Mouse (Mus musculus): ENCODE data around the gene Snx5.

The Snx5 gene

DNA sequence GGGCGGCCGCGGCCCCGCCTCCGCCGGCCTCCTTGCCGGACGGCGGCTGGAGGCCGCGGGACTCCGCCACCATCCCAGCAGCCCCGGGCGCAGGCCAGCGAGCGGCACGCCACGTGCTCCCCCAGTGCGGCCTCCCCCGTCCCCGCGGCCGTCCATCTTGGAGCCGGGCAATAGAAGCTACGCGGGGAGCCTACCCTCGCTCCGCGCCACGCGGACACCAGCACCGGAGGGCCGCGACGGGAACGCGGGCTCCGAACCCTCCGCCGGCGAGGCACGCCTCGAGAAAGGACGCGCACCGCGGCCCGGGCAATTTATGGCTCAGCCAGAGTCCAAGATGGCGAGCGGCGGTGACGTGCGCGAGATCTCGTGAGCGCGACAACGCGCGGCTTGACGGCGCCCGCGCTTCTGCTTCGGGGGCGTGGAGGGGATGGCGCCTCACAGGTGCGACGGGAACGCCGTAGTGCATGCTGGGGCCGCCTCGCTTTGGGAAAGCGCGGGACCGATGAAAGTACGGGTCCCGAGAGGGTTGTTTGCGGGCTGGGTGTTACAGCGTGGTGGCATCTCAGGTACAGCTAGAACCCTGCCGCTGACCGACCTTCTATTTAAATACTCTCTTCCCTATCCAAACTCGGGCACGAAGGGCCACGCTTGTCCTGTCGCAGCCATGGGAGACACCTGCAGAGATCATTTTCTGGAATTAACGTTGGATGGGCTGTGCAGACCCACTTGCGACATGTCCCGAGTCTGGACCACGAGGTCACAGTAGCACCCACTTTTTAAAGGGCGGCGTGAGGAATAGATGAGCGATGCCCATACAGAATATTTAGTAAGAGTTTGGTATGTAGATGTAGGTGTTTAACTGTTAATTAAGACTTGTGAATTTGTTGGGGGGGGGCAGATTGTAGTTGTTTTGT is at the start of gene Snx5, which contains the start of gene Mgme1:
Snx5 (minus strand) TSS at position 400 of the 914 bp plus-strand sequence.
Mgme1 (plus strand) TSS at position 157 of the 914 bp plus-strand sequence.
- DNase-seq (ENCODE audit: low read depth, low spot score) = peak; percentile 96

DNA sequence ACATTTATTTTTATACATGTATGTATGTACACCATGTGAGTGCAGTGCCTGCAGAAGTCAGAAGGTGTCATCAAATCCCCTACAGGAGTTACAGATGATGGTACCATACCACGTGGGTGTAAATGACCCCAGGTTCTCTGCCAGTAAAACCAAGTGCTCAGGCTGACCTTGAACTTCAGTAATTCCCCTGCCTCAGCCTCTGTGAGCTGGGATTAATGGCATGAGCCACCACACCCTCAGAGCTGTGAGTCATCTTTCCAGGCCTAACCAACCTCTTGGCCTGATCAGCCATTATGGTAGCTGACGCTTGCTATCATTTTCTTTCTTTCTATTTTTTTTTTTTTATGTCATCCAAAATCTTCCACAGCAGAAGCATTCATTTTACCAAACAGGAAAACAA is 40.7 kb upstream of the Snx5 start:
- peak; percentile 63 for DNase-seq (ENCODE audit: low read depth, low spot score)

DNA sequence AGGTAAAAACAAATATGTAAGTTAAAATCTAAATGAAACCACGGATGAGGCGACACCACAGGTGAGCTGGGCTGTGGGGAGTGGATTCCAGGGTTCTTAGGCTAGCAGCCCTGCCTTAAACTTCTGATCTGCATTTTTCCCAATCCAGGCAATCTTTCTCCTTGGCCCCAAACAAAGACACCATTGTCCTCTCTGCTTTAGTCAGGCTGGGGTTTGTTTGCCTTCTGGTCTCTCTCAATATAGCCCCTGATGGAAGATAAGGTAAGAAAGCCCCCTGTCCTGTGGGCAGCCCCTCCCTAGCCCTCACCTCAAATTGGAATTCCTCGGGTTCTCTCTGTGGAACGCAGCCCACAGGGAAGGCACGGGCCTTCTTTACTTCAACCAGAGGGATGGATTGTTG is 39.6 kb upstream of the Snx5 start:
- peak; percentile 55 for DNase-seq (ENCODE audit: low read depth, low spot score)

GRCm38 (mm10) chr2:144308561-144308960 is 37.9 kb upstream of the Snx5 start:
- DNase-seq (ENCODE audit: low read depth, low spot score) = peak; percentile 60

DNA sequence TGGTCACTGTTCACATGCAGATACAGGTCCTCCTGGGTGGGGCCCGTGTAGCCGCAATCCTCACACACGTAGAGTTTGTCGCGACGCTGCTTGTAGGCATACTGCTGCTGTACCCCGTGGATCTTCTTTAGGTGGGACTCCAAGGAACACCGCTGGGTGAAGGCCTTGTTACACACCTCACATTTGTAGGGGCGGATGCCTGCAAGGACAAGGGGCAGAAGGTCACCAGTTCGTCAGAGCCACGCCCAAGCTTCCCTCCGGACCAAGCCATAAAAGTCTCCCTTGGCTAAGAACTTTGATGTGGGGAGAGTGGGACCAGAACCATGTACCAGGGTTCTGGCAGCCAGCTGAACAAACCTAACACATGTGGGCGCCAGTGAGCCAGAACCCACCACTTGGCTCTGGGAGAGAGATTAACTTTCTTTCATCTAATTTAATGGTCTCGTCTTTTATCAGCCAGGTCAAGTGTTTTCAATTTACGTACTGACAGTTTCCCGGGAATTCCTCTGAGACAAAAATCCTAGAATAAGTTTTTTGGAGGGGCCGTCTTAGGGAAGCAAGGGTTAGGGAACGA is 35.1 kb upstream of the Snx5 start:
- DNase-seq (ENCODE audit: low read depth, low spot score) = peak; percentile 50

GRCm38 (mm10) chr2:144301101-144301500 is 30.4 kb upstream of the Snx5 start:
- no peak for DNase-seq (ENCODE audit: low read depth, low spot score)

DNA sequence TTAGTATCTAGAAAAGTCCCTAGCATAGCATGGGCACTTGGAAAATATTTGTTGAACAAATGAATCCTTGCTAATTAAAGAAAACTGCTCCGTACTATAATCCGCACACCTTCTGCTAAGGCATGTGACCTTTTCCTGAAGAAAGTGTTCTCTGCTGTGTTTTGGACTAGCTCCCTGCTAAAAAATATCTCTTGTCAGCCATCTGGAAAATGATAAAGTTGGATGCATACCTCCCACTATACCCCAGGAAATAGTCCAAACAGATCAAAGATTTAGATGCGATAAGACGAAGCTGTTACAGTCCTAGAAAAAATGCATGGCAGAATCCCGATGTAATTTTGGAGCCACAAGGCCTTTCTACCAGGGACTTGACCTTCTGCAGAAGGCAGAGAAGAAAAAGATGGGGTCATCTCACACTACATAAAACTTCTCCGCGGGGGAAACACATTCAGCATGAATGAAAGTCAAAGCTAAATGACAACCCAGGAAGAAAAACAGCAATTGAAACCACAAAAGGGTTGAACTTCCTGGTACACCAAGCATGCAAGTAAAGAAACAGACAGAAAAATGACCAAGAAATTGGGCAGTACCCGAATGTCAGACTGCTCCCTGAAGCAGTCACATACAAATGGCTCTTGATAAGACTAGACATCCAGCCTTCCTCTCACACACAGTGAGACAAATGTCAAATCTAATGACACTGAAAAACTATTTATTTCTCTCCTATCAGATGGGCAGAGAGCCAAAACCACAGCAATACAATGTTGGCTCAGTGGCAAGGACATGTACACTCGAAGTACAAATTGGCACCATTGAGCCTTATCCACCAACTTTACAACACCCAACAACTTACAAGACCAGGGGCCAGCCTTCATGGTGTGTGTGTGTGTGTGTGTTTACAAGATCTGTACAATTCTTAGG is 29.3 kb upstream of the Snx5 start:
- no peak for DNase-seq (ENCODE audit: low read depth, low spot score)

- peak; percentile 47 for DNase-seq (ENCODE audit: low read depth, low spot score)
These were observed 24.5 kb upstream of the Snx5 start for GRCm38 (mm10) chr2:144295145-144295735.

DNA sequence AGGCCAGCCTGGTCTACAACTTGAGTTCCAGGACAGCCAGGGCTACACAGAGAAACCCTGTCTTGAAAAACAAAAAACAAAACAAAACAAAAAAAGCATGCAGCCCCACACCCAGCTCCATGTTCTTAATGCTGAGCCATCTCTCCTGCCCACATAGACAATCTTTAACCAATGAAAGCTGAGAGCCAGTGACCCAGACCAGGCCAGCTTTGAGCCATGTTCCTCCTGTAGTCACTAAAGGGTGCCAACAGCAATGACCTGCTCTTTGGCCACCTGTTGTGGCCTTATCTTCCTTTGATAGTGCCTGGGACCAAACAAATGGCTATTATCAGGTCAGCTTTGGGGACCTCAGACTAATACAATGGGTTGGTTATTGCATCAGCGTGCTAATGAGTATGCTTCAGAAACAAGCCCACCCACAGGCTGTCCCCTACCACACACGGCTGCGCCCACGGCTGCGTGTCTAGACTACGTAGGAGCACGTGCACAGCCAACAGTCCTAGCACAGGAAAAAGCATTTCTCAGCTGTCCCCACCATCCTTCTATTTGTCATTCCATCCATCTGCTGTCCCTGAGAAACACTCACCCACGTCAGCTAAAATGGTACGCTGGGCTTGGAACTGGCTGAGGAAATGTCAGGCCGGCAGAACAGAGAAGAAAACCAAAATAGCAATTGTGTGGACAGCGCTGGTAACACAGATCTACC is 21.0 kb upstream of the Snx5 start:
- DNase-seq (ENCODE audit: low read depth, low spot score) = no peak

DNA sequence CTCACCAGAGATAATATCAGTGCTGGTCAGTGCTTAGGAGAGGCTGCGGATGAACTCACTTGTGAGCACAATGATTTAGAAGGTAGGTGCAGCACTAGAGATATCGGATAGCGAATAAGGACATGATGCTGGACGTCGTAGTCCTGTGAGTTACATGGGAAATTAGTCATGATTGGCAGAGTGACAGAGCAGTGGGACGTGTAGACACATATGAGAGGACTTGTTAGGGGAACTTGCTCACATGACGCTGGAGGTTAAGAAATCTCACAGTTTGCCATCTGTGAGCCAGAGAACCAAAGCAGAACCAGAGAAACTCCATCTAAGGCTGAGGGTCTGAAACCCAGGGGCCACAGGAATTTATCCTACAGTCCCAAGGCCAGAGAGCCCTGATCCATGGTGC is 19.6 kb upstream of the Snx5 start:
- no peak for DNase-seq (ENCODE audit: low read depth, low spot score)

- no peak for DNase-seq (ENCODE audit: low read depth, low spot score)
These were observed 10.7 kb upstream of the Snx5 start for GRCm38 (mm10) chr2:144281417-144281816.

DNA sequence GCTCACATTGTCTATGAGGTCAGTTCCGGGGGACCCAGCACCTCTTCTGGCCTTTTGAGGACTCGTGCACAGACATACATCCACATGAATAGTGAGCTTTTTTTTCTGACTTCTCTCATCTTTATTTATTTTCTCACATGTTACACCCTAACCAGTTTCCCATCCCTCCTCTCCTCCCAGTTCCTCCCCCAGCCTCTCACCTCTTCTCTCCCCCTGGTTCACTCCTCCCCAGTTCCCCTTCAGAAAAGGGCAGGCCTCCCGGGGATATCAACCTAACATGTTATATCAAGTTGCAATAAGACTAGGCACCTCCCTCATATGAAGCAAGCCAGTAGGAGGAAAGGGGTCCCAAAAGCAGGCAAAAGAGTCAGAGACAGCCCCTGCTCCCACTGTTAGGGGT is 9.9 kb upstream of the Snx5 start:
- no peak for DNase-seq (ENCODE audit: low read depth, low spot score)

DNA sequence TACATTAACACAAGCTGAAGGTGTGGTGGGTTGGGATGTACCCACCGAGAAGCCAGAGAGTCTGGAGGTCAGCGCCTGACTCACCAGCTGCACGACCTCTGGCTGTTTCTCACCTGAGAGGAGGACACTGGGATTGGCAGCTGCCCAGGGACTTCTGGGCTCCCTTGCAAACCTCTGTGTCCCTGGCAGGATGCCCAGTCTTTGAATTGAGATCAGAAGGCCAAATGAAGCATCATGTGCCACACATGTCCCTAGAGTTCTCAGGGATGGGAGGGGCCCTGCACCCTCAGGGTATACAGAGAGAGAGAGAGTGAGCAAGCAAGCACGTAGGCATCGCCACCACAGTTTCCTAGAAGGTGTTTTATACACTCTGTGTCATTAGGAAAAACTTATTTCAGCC is 9.0 kb upstream of the Snx5 start:
- no peak for DNase-seq (ENCODE audit: low read depth, low spot score)

DNA sequence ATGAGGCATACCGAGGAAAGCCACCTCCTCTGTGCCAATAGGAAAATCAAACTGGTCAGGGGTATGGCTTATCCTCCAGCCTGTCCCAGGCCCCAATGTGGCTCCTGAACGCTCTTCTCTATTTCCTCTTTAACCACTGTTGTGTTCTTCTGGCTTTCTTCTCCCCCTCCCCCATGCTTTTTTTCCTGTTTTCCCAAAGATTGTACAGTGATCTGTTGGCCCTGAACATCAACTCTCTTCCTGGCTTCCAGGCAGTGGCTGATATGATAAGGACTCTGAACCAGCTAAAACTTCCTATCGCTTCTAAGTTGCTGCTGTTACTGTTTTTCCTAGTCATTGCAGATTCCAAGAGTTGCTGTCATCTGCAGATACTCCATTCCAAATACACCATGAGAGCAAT is 6.2 kb upstream of the Snx5 start:
- no peak for DNase-seq (ENCODE audit: low read depth, low spot score)

DNA sequence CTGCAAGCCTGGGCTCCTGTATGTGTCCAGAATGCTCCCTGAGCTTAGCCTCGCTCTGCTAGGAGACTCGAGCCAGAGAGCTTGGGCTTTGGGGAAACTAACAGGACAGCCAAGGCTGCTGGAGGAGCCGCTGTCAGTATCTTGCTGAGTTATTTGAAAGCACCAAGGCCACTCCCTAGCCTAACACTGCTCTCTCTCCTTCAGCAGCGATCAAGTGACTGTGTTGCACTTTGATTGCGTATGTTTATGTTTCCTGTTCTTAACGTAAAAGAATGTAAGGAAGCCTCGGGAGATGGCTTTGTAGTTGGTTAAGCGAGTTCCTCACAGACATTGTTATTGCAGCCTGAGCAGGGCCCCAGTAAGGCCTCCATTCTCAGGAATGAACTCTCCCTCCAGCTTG is 4.0 kb upstream of the Snx5 start:
- DNase-seq (ENCODE audit: low read depth, low spot score) = peak; percentile 76

DNA sequence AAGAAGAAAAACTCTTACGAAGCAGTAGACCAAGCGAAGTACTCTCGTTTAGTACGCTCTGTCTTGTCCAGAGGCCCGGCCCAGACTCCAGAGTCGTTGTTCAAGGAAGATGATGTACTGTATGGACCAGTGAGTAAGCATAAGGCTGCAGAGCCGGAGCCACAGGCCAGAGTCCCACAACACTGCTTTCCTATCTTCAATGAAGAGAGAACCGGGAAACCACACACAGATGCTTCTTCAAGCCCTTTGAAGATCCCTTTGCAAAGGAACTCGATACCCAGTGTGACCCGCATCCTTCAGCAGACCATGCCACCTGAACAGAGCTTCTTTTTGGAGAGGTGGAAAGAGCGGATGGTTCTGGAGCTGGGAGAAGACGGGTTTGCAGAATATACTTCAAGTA is 1.4 kb upstream of the Snx5 start:
- no peak for DNase-seq (ENCODE audit: low read depth, low spot score)

GRCm38 (mm10) chr2:144269679-144270475 is 829 bp downstream of the Snx5 start:
- peak; percentile 56 for DNase-seq (ENCODE audit: low read depth, low spot score)

- no peak for DNase-seq (ENCODE audit: low read depth, low spot score)
These were observed 1.4 kb downstream of the Snx5 start for GRCm38 (mm10) chr2:144269306-144269650.

DNA sequence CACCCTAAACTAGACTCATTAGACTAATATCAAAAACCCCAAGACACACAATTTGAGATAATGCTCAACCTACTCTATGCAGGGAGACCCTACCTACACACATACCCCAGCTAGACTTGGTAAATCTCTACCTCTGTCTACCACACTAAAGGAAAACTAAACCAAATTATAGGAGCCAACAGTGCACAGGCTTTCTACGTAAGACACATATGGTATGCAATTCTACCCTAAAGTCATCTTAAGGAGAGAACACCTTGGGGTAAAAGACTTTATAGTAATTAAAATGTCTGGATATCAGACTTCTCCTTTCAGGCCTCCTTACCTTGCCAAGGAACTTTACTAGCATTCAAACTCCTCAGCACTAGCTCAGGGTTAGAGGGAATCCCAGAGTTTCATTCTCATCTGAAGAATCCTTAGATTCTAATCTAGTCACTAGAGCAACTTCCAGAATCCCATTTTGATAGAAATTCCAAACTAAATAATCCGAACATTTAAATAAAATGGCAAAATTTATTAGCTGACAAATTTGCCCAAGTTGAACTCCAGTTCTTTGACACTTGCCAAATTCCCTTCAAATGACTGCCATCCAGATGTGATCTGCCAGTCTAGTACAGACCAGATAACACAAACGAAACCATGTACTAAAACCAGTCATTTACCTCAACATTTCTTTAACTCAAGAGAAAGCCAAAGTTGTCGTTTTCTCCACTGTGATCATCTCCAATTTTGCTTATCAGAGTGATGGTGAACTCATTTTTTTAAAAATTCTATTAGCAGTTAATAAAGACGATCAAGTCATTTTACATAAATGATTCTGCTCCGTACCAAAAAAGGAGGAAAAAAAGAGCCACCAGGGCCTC is 2.0 kb downstream of the Snx5 start:
- no peak for DNase-seq (ENCODE audit: low read depth, low spot score)

GRCm38 (mm10) chr2:144267731-144268015 is 3.0 kb downstream of the Snx5 start:
- DNase-seq (ENCODE audit: low read depth, low spot score) = no peak
